Mouse (Mus musculus): Measurements from ENCODE around the gene Hyal1.

DNA sequence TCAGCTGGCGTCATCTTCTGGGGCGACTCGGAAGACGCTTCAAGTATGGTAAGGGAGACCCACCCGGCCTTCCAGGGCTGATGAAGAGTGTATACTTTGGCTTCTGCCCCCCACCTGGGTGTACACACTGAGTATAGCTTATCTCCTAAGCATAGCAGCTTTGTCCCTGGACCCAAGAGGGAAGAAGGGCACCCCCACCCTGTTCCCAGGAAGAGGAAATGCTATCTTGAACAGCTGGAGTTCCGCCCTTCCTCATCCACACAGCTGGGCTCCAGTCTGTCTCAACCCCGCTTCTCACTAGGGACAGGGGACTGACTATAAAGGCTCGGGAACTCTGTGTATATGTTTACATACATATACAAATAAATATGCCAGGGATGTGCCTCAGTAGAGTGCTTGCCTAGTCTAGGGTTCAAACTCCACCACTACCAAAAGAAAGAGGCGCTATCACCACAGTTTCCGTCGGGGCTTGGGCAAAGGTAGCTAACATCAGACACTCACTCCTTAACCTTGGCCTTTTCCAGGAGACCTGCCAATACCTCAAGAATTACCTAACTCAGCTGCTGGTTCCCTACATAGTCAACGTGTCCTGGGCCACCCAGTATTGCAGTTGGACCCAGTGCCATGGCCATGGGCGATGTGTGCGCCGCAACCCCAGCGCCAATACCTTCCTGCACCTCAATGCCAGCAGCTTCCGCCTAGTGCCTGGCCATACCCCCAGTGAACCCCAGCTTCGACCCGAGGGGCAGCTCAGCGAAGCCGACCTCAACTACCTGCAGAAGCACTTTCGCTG is 5.0 kb upstream of the Hyal1 start:
- TF ChIP-seq CTCF (IDR thresholded peaks at IDR 0.05; ENCODE audit: borderline replicate concordance, extremely low read depth, insufficient read depth, insufficient read length), result no peak
- no peak for TF ChIP-seq POLR2A (IDR thresholded peaks at IDR 0.05; ENCODE audit: borderline replicate concordance, extremely low read depth, insufficient read depth, insufficient read length, poor library complexity, severe bottlenecking)
